Mouse (Mus musculus) cortical plate, adult 2 months (tissue): ENCODE measurements around the gene Epb42.

ENCODE experiments used
- CTCF ChIP-seq: fragments of 200-500 bp; IDR thresholded peaks from 2 replicates; pipeline ENCODE4 v1.5.1; 2011; ENCODE audit warnings: mild to moderate bottlenecking, control low read depth, low read length; ENCODE audit not compliant: insufficient read depth; ENCODE audit errors: extremely low read depth
- POLR2A ChIP-seq: fragments of 200-500 bp; IDR thresholded peaks from 2 replicates; pipeline ENCODE4 v1.6.1; 2011; ENCODE audit warnings: mild to moderate bottlenecking, low read length, control low read depth; ENCODE audit not compliant: insufficient read depth; ENCODE audit errors: extremely low read depth

- no peak for TF ChIP-seq POLR2A
- no peak for TF ChIP-seq CTCF
Observed at GRCm38 (mm10) chr2:121069506-121069905, 32.6 kb upstream of the Epb42 start.
